Mouse (Mus musculus) embryonic facial prominence, embryonic 12.5 days (tissue): ENCODE results near the gene Xrra1. TPM values are rescaled to one million over a fixed set of nuclear protein-coding genes. Genes with fewer than 3 reads are reported as not detected.

Source experiments
- ATAC-seq: fragments of 200-750 bp; cut with Nextera tagmentation; 2 replicates; pipeline ENCODE4 v1.8.0; 2017; ENCODE audit not compliant: insufficient number of reproducible peaks, insufficient read depth, low FRiP score, low TSS enrichment
- H3K27ac ChIP-seq: fragments of 300-500 bp; sonication (generic); 2 replicates; pipeline ENCODE4 v1.5.1; 2016; ENCODE audit warnings: mild to moderate bottlenecking
- H3K27me3 ChIP-seq: fragments of 300-500 bp; sonication (generic); 2 replicates; pipeline ENCODE4 v1.6.1; 2016; ENCODE audit warnings: mild to moderate bottlenecking, moderate library complexity
- H3K36me3 ChIP-seq: fragments of 300-500 bp; sonication (generic); 2 replicates; pipeline ENCODE4 v1.6.1; 2016; ENCODE audit warnings: mild to moderate bottlenecking
- H3K4me1 ChIP-seq: fragments of 300-500 bp; sonication (generic); 2 replicates; pipeline ENCODE4 v1.6.1; 2016
- H3K4me2 ChIP-seq: fragments of 300-500 bp; sonication (generic); replicated peaks from 2 replicates; pipeline ENCODE4 v1.6.1; 2016; ENCODE audit warnings: mild to moderate bottlenecking, moderate library complexity
- H3K4me3 ChIP-seq: fragments of 300-500 bp; sonication (generic); 2 replicates; pipeline ENCODE4 v1.5.1; 2016; ENCODE audit warnings: mild to moderate bottlenecking
- H3K9ac ChIP-seq: fragments of 300-500 bp; sonication (generic); 2 replicates; pipeline ENCODE4 v1.6.1; 2016; ENCODE audit warnings: mild to moderate bottlenecking, moderate library complexity
- H3K9me3 ChIP-seq: fragments of 300-500 bp; sonication (generic); 2 replicates; pipeline ENCODE4 v1.6.1; 2016; ENCODE audit warnings: mild to moderate bottlenecking, moderate library complexity
- WGBS: fragments of 180-500 bp; shearing (Covaris S2); methylation state at CpG from one replicate; pipeline ENCODE4 v1.1.7; 2016; 5-methylcytosine and 5-hydroxymethylcytosine counted together
- polyA plus RNA-seq: library from polyadenylated mRNA; unstranded; fragments of >200 nt; fragmentation: Nextera tagmentation; extraction: Ambion mirVana; gene quantifications from 2 replicates; pipeline ENCODE4 v1.2.1, GENCODE M21; 2016

Gene Xrra1
- polyA plus RNA-seq, 1 experiment from 2014 or later = 0.20 TPM

GRCm38 (mm10) chr7:99828083-99828570 lies 30.8 kb upstream of the Xrra1 start, which contains the start of gene Neu3:
TSS of gene Neu3 (minus strand) at chr7:99828417.
- Histone ChIP-seq H3K36me3 (no peaks in the 10 kb centered on the region), H3K4me1 (no peaks in the 10 kb centered on the region), H3K9me3 (no peaks in the 10 kb centered on the region), H3K4me2 (peak within 1 kb of the TSS; percentile 52), H3K4me3 (peak within 1 kb of the TSS; percentile 41), H3K27ac (peak within 1 kb of the TSS; percentile 78), H3K9ac (peak within 1 kb of the TSS; percentile 59), H3K27me3 (no peaks in the 10 kb centered on the region)
- peak; percentile 95 for ATAC-seq
- WGBS = under 1% methylated on average over 26 of the region's 26 CpGs

GRCm38 (mm10) chr7:99833115-99833845 lies 25.6 kb upstream of the Xrra1 start:
- H3K9ac ChIP-seq = no peak overlapping the region
- H3K4me3 ChIP-seq = no peak overlapping the region
- 79% methylated on average over 5 of the region's 5 CpGs for WGBS
- no peak for ATAC-seq
- H3K27ac ChIP-seq = no peak overlapping the region
- no peak overlapping the region for H3K4me2 ChIP-seq
- no peaks in the 10 kb centered on the region for H3K27me3 ChIP-seq
- no peaks in the 10 kb centered on the region for H3K9me3 ChIP-seq
- peaks cover 16% of the 10 kb centered on the region for H3K36me3 ChIP-seq
- no peaks in the 10 kb centered on the region for H3K4me1 ChIP-seq

GRCm38 (mm10) chr7:99833846-99834222 lies 25.1 kb upstream of the Xrra1 start:
- Histone ChIP-seq H3K9me3 (no peaks in the 10 kb centered on the region), H3K4me2 (no peak overlapping the region), H3K27me3 (no peaks in the 10 kb centered on the region), H3K36me3 (peaks cover 21% of the 10 kb centered on the region), H3K4me3 (no peak overlapping the region), H3K9ac (no peak overlapping the region), H3K27ac (no peak overlapping the region), H3K4me1 (no peaks in the 10 kb centered on the region)
- WGBS = 87% methylated on average over 2 of the region's 2 CpGs
- no peak for ATAC-seq

- H3K9me3 ChIP-seq = no peaks in the 10 kb centered on the region
- H3K36me3 ChIP-seq = peaks cover 25% of the 10 kb centered on the region
- WGBS = 88% methylated on average over 5 of the region's 5 CpGs
- H3K4me3 ChIP-seq = no peak overlapping the region
- no peaks in the 10 kb centered on the region for H3K4me1 ChIP-seq
- no peak overlapping the region for H3K9ac ChIP-seq
- no peak overlapping the region for H3K4me2 ChIP-seq
- H3K27me3 ChIP-seq = no peaks in the 10 kb centered on the region
- no peak overlapping the region for H3K27ac ChIP-seq
- no peak for ATAC-seq
These were observed 24.5 kb upstream of the Xrra1 start for GRCm38 (mm10) chr7:99834314-99834853.

GRCm38 (mm10) chr7:99836781-99837180 lies 22.1 kb upstream of the Xrra1 start:
- 57% methylated on average over 4 of the region's 4 CpGs for WGBS

GRCm38 (mm10) chr7:99837358-99838071 lies 21.4 kb upstream of the Xrra1 start:
- H3K4me3 ChIP-seq = no peak overlapping the region
- no peak overlapping the region for H3K4me2 ChIP-seq
- WGBS = 90% methylated on average over 6 of the region's 6 CpGs
- peaks cover 52% of the 10 kb centered on the region for H3K36me3 ChIP-seq
- no peaks in the 10 kb centered on the region for H3K27me3 ChIP-seq
- no peaks in the 10 kb centered on the region for H3K9me3 ChIP-seq
- H3K4me1 ChIP-seq = no peaks in the 10 kb centered on the region
- no peak for ATAC-seq
- no peak overlapping the region for H3K27ac ChIP-seq
- no peak overlapping the region for H3K9ac ChIP-seq

More at GRCm38 (mm10) chr7:99836781-99837180, 22.1 kb upstream of the Xrra1 start:
- Histone ChIP-seq H3K4me3 (no peak overlapping the region), H3K4me2 (no peak overlapping the region), H3K36me3 (peaks cover 45% of the 10 kb centered on the region), H3K27me3 (no peaks in the 10 kb centered on the region), H3K4me1 (no peaks in the 10 kb centered on the region), H3K27ac (no peak overlapping the region), H3K9me3 (no peaks in the 10 kb centered on the region), H3K9ac (no peak overlapping the region)
- no peak; the same call in 1 of the 2 replicates for ATAC-seq

GRCm38 (mm10) chr7:99838241-99838640 lies 20.7 kb upstream of the Xrra1 start:
- no peaks in the 10 kb centered on the region for H3K4me1 ChIP-seq
- no peaks in the 10 kb centered on the region for H3K27me3 ChIP-seq
- WGBS = 89% methylated on average over 3 of the region's 3 CpGs
- no peaks in the 10 kb centered on the region for H3K9me3 ChIP-seq
- no peak overlapping the region for H3K4me3 ChIP-seq
- no peak overlapping the region for H3K27ac ChIP-seq
- H3K9ac ChIP-seq = no peak overlapping the region
- H3K36me3 ChIP-seq = peaks cover 59% of the 10 kb centered on the region
- H3K4me2 ChIP-seq = no peak overlapping the region
- ATAC-seq = no peak

- ATAC-seq = no peak
- H3K4me3 ChIP-seq = no peak overlapping the region
- H3K36me3 ChIP-seq = peaks cover 69% of the 10 kb centered on the region
- no peak overlapping the region for H3K9ac ChIP-seq
- H3K4me1 ChIP-seq = no peaks in the 10 kb centered on the region
- H3K27ac ChIP-seq = no peak overlapping the region
- H3K9me3 ChIP-seq = no peaks in the 10 kb centered on the region
- H3K27me3 ChIP-seq = no peaks in the 10 kb centered on the region
- 94% methylated on average over 8 of the region's 8 CpGs for whole genome bisulfite sequencing
- H3K4me2 ChIP-seq = no peak overlapping the region
These were observed 13.2 kb upstream of the Xrra1 start for GRCm38 (mm10) chr7:99845533-99846236.

GRCm38 (mm10) chr7:99850534-99850933 lies 8.4 kb upstream of the Xrra1 start:
- Histone ChIP-seq H3K4me2 (no peak overlapping the region), H3K36me3 (peaks cover 50% of the 10 kb centered on the region), H3K27me3 (no peaks in the 10 kb centered on the region), H3K4me1 (no peaks in the 10 kb centered on the region), H3K9me3 (no peaks in the 10 kb centered on the region), H3K4me3 (no peak overlapping the region), H3K27ac (no peak overlapping the region), H3K9ac (no peak overlapping the region)
- 91% methylated on average over 5 of the region's 5 CpGs for WGBS
- no peak for ATAC-seq

- Histone ChIP-seq H3K4me1 (no peaks in the 10 kb centered on the region; the same call in 1 of the 2 replicates), H3K27me3 (no peaks in the 10 kb centered on the region), H3K4me3 (no peak overlapping the region), H3K9me3 (no peaks in the 10 kb centered on the region), H3K27ac (no peak overlapping the region), H3K4me2 (no peak overlapping the region), H3K36me3 (peaks cover 51% of the 10 kb centered on the region), H3K9ac (no peak overlapping the region)
- WGBS = 79% methylated on average over 1 of the region's 1 CpGs
- no peak for ATAC-seq
These were observed 7.8 kb upstream of the Xrra1 start for GRCm38 (mm10) chr7:99851121-99851520.

GRCm38 (mm10) chr7:99851618-99852017 lies 7.3 kb upstream of the Xrra1 start:
- H3K4me2 ChIP-seq = no peak overlapping the region
- H3K4me1 ChIP-seq = peaks cover 5% of the 10 kb centered on the region; the same call in 1 of the 2 replicates
- H3K9me3 ChIP-seq = no peaks in the 10 kb centered on the region
- no peak overlapping the region for H3K9ac ChIP-seq
- no peak for ATAC-seq
- H3K27me3 ChIP-seq = no peaks in the 10 kb centered on the region
- H3K27ac ChIP-seq = no peak overlapping the region
- WGBS = 86% methylated on average over 6 of the region's 6 CpGs
- peaks cover 50% of the 10 kb centered on the region for H3K36me3 ChIP-seq
- no peak overlapping the region for H3K4me3 ChIP-seq
